Mouse (Mus musculus) liver, postnatal 0 days (tissue): ENCODE data around the gene Grik4.

Source experiments
- CTCF ChIP-seq: sonication (generic); IDR thresholded peaks from 2 replicates; pipeline ENCODE4 v1.5.1; 2016; ENCODE audit warnings: antibody characterized with exemption, low read depth
- EP300 ChIP-seq: IDR thresholded peaks from 2 replicates; pipeline ENCODE4 v1.6.1; 2016; ENCODE audit warnings: antibody characterized with exemption, low read depth, mild to moderate bottlenecking

- TF ChIP-seq CTCF (no peak), EP300 (no peak)
Measured at GRCm38 (mm10) chr9:42703191-42703854, 241.0 kb downstream of the Grik4 start.
